Mouse (Mus musculus) MEL (cell line): ENCODE results near the gene Alx3. TPM values are rescaled to one million over a fixed set of nuclear protein-coding genes. Genes with fewer than 3 reads are reported as not detected.
"Not testable (repeated sequence)": the region's sequence is repeated elsewhere in the genome, so short reads cannot be mapped to it uniquely, and the experiment has no call there.

Experiments used
- DNase-seq: peaks from one replicate; pipeline ENCODE4 v3.0.0; 2011; ENCODE audit warnings: low read depth, low spot score
- H3K27ac ChIP-seq: 2 replicates; pipeline ENCODE4 v1.5.1; 2012; ENCODE audit warnings: low read depth, mild to moderate bottlenecking, control low read depth, low read length, moderate library complexity; ENCODE audit not compliant: control insufficient read depth
- H3K27me3 ChIP-seq, 2 experiments: fragments of 150-350 bp in 1 of 2; sonication (generic) in 1 of 2; 2 replicates each; pipeline ENCODE4 v1.6.1; 2012; ENCODE audit warnings: low read length in 2 of 2, mild to moderate bottlenecking in 2 of 2, improper control_type of control experiment in 1 of 2, moderate library complexity in 1 of 2; ENCODE audit not compliant: insufficient read depth in 2 of 2, control insufficient read depth in 1 of 2
- H3K36me3 ChIP-seq, 2 experiments: 2 replicates each; pipeline ENCODE4 v1.6.1; 2012 to 2014; ENCODE audit warnings: low read length in 2 of 2, improper control_type of control experiment in 1 of 2, inconsistent platforms in 1 of 2, mild to moderate bottlenecking in 1 of 2; ENCODE audit not compliant: insufficient read depth in 2 of 2, control insufficient read depth in 1 of 2
- H3K4me1 ChIP-seq, 2 experiments: fragments of 150-350 bp in 1 of 2; sonication (generic) in 1 of 2; 2 replicates each; pipeline ENCODE4 v1.6.1; 2012; ENCODE audit warnings: low read length in 2 of 2, improper control_type of control experiment in 1 of 2, mild to moderate bottlenecking in 1 of 2; ENCODE audit not compliant: insufficient read depth in 2 of 2, control insufficient read depth in 1 of 2
- H3K4me3 ChIP-seq, 2 experiments: fragments of 150-350 bp in 1 of 2; sonication (generic) in 1 of 2; 2 replicates each; pipeline ENCODE4 v1.5.1; 2012; ENCODE audit warnings: low read depth in 2 of 2, low read length in 2 of 2, mild to moderate bottlenecking in 2 of 2, moderate library complexity in 2 of 2, control low read depth in 1 of 2, improper control_type of control experiment in 1 of 2; ENCODE audit not compliant: control insufficient read depth in 1 of 2, insufficient read depth in 1 of 2
- H3K79me2 ChIP-seq: 2 replicates; pipeline ENCODE4 v1.6.1; 2012; ENCODE audit warnings: mild to moderate bottlenecking, low read length, moderate library complexity; ENCODE audit not compliant: control insufficient read depth, poor library complexity, insufficient read depth
- H3K9ac ChIP-seq: 2 replicates; pipeline ENCODE4 v1.6.1; 2012; ENCODE audit warnings: low read depth, mild to moderate bottlenecking, control low read depth, low read length, moderate library complexity; ENCODE audit not compliant: control insufficient read depth, poor library complexity, severe bottlenecking
- H3K9me3 ChIP-seq: fragments of 150-350 bp; sonication (generic); replicated peaks from 2 replicates; pipeline ENCODE4 v1.6.1; 2012; ENCODE audit warnings: mild to moderate bottlenecking, low read length, improper control_type of control experiment, moderate library complexity; ENCODE audit not compliant: insufficient read depth
- BHLHE40 ChIP-seq: IDR thresholded peaks from 2 replicates; pipeline ENCODE4 v1.6.1; 2012; ENCODE audit warnings: low read depth, mild to moderate bottlenecking, inconsistent platforms, low read length, improper control_type of control experiment, borderline replicate concordance
- CHD2 ChIP-seq: IDR thresholded peaks from 2 replicates; pipeline ENCODE4 v1.6.1; 2011; ENCODE audit warnings: low read length, improper control_type of control experiment
- ELF1 ChIP-seq: IDR thresholded peaks from 2 replicates; pipeline ENCODE4 v1.6.1; 2014; ENCODE audit warnings: low read depth, mild to moderate bottlenecking, inconsistent platforms, low read length, improper control_type of control experiment, moderate library complexity
- MAFK ChIP-seq: IDR thresholded peaks from 2 replicates; pipeline ENCODE4 v1.6.1; 2011; ENCODE audit warnings: low read depth, mild to moderate bottlenecking, low read length, improper control_type of control experiment, borderline replicate concordance
- MAX ChIP-seq: IDR thresholded peaks from 2 replicates; pipeline ENCODE4 v1.6.1; 2011; ENCODE audit warnings: low read length, improper control_type of control experiment
- MAZ ChIP-seq: IDR thresholded peaks from 2 replicates; pipeline ENCODE4 v1.6.1; 2012; ENCODE audit warnings: low read depth, mild to moderate bottlenecking, inconsistent platforms, low read length, improper control_type of control experiment
- MXI1 ChIP-seq: IDR thresholded peaks from 2 replicates; pipeline ENCODE4 v1.6.1; 2011; ENCODE audit warnings: mild to moderate bottlenecking, low read depth, low read length, improper control_type of control experiment
- MYB ChIP-seq: IDR thresholded peaks from 2 replicates; pipeline ENCODE4 v1.6.1; 2011; ENCODE audit warnings: mild to moderate bottlenecking, low read depth, low read length, improper control_type of control experiment
- POLR2AphosphoS2 ChIP-seq: IDR thresholded peaks from 2 replicates; pipeline ENCODE4 v1.6.1; 2011; ENCODE audit warnings: low read length, improper control_type of control experiment
- RCOR1 ChIP-seq: IDR thresholded peaks from 2 replicates; pipeline ENCODE4 v1.6.1; 2012; ENCODE audit warnings: low read depth, mild to moderate bottlenecking, inconsistent platforms, low read length, improper control_type of control experiment
- TAL1 ChIP-seq: IDR thresholded peaks from 2 replicates; pipeline ENCODE4 v1.6.1; 2012; ENCODE audit warnings: mild to moderate bottlenecking, inconsistent platforms, low read length, moderate library complexity, mixed read lengths
- TBP ChIP-seq: IDR thresholded peaks from 2 replicates; pipeline ENCODE4 v1.8.0; 2011; ENCODE audit warnings: low read depth, low read length, improper control_type of control experiment
- USF2 ChIP-seq, 2 experiments: IDR thresholded peaks; 2 replicates each; pipeline ENCODE4 v1.6.1; 2011 to 2012; ENCODE audit warnings: improper control_type of control experiment in 2 of 2, low read length in 2 of 2, borderline replicate concordance in 1 of 2, inconsistent platforms in 1 of 2, low read depth in 1 of 2, mild to moderate bottlenecking in 1 of 2; ENCODE audit not compliant: insufficient read depth in 1 of 2
- ZC3H11A ChIP-seq: IDR thresholded peaks from 2 replicates; pipeline ENCODE4 v1.6.1; 2012; ENCODE audit warnings: low read depth, mild to moderate bottlenecking, inconsistent platforms, low read length, improper control_type of control experiment
- polyA plus RNA-seq, 2 experiments: library from polyadenylated mRNA; stranded (reverse) in 1 of 2; unstranded in 1 of 2; fragments of >175 nt in 1 of 2; fragments of >200 nt in 1 of 2; gene quantifications; 2 replicates each; pipeline versions ENCODE4 v1.2.1 to v1.2.4; 2012; ENCODE audit warnings: low replicate concordance in 2 of 2, low read depth in 1 of 2; ENCODE audit not compliant: insufficient read length in 2 of 2, insufficient read depth in 1 of 2, missing spikeins in 1 of 2
- total RNA-seq: library from RNA; depleted of rRNA; stranded (reverse); fragments of 300-350 nt; gene quantifications from 2 replicates; pipeline ENCODE4 v1.2.3, GENCODE M21; 2012

Gene Alx3
- total and polyA plus RNA-seq, 3 experiments, result not detected

- 0 out of 4 replicates have a peak, but pooled peaks cover 0 to 2% of the 10 kb centered on the region in 2 experiments for H3K27me3 ChIP-seq
- TF ChIP-seq ZC3H11A (no peak), MXI1 (no peak), MAZ (no peak), TBP (no peak), POLR2AphosphoS2 (no peak), MAFK (no peak), BHLHE40 (no peak)
- H3K4me3 ChIP-seq, result no peak overlapping the region
- no peaks in the 10 kb centered on the region for H3K4me1 ChIP-seq
- H3K9me3 ChIP-seq, result no peaks in the 10 kb centered on the region
- H3K9ac ChIP-seq, result no peak overlapping the region
- no peak overlapping the region for H3K27ac ChIP-seq
- H3K79me2 ChIP-seq, result no peaks in the 10 kb centered on the region
- no peaks in the 10 kb centered on the region for H3K36me3 ChIP-seq
- no peak for DNase-seq
Measured at GRCm38 (mm10) chr3:107646947-107647346, 52.1 kb downstream of the Alx3 start.

- not testable (repeated sequence) for H3K4me1 ChIP-seq, H3K27ac ChIP-seq, DNase-seq, H3K4me3 ChIP-seq, H3K9me3 ChIP-seq, H3K27me3 ChIP-seq, H3K36me3 ChIP-seq, H3K9ac ChIP-seq, H3K79me2 ChIP-seq
Measured at GRCm38 (mm10) chr3:107650276-107650675, 55.4 kb downstream of the Alx3 start.

DNA sequence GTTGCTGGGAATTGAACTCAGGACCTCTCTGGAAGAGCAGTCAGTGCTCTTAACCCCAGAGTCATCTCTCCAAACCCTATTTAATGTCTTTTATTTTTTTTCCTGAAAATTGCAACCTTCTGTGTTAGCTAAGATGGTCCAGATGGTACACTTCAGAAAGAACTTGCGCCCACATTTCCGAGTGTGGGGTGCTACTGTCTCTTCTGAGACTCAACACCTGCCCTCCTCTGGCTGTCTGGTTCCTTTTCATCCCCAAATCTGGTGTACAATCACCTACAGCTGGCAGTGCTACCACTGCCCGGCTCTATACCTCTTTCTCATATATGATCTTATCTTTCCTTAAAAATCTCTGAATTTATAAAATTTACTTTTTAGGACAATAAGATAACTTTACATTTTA is 58.1 kb downstream of the Alx3 start:
- Histone ChIP-seq H3K9ac (no peak overlapping the region), H3K27ac (no peak overlapping the region), H3K4me3 (no peak overlapping the region), H3K27me3 (no peaks in the 10 kb centered on the region), H3K9me3 (no peaks in the 10 kb centered on the region), H3K79me2 (no peaks in the 10 kb centered on the region), H3K36me3 (no peaks in the 10 kb centered on the region), H3K4me1 (no peaks in the 10 kb centered on the region)
- TF ChIP-seq RCOR1 (no peak), MYB (no peak), USF2 (IDR thresholded peaks at IDR 0.05; ENCODE audit: borderline replicate concordance in 1 of 2, insufficient read depth in 1 of 2, low read depth in 1 of 2, low read length in 2 of 2) (no peak), TAL1 (no peak), CHD2 (no peak), MAX (no peak), ELF1 (no peak), POLR2AphosphoS2 (no peak), BHLHE40 (no peak)
- no peak for DNase-seq
